Mouse (Mus musculus) embryonic fibroblast, embryonic 13.5 days (primary cell): ENCODE data around the gene Rrp12.

Source experiments
- CTCF ChIP-seq: IDR thresholded peaks from 2 replicates; pipeline ENCODE4 v1.5.1; 2011; ENCODE audit warnings: mild to moderate bottlenecking, control low read depth, low read length, moderate library complexity, borderline replicate concordance; ENCODE audit not compliant: insufficient read depth
- POLR2A ChIP-seq: IDR thresholded peaks from 2 replicates; pipeline ENCODE4 v1.6.1; 2011; ENCODE audit warnings: low read depth, mild to moderate bottlenecking, control low read depth, low read length, moderate library complexity

GRCm38 (mm10) chr19:41826529-41826928, 69.4 kb downstream of the Rrp12 start:
- TF ChIP-seq POLR2A (no peak), CTCF (no peak)
